Mouse (Mus musculus): ENCODE data around the gene Nlk.

GRCm38 (mm10) chr11:78521880-78522279 is 175.3 kb downstream of the Nlk start:
- TF ChIP-seq CTCF (IDR thresholded peaks at IDR 0.05; ENCODE audit: control insufficient read depth, insufficient read depth, low read length) (no peak), POLR2A (IDR thresholded peaks at IDR 0.05; ENCODE audit: borderline replicate concordance, control insufficient read depth, low read depth, low read length) (no peak)

Data from bone marrow, adult 2 months (tissue).